Comparison of ENCODE assay signal across 16 mouse cellular contexts in genomic region chr11:109014806-109015205, GRCm38 (mm10).
DNase-seq lines count a peak whose midpoint lies in the region; ATAC-seq and TF ChIP-seq lines count a peak whose summit lies in the region.
"Had no signal": no experiment of that assay in that cellular context is flagged by ENCODE, and none has a peak within 500 bp of the region (broad histone marks: within the 10 kb centered on the region; RNA-seq: fewer than 3 reads in every experiment).

No protein-coding gene starts in this region.

- H3K4me1 ChIP-seq in heart, embryonic 11.5 days (ENCODE audit: control insufficient read depth, insufficient read depth, low read length), result no peaks in the 10 kb centered on the region
- no peaks in the 10 kb centered on the region for H3K4me1 ChIP-seq in lung, postnatal 0 days (ENCODE audit: insufficient read depth, low read depth, low read length)
- H3K4me1 ChIP-seq in intestine, embryonic 16.5 days (ENCODE audit: control insufficient read depth, insufficient read depth, low read length), result no peaks in the 10 kb centered on the region
- H3K4me1 ChIP-seq in forebrain, embryonic 10.5 days, result no peaks in the 10 kb centered on the region
- H3K4me1 ChIP-seq: forebrain, embryonic 13.5 days; hindbrain, embryonic 15.5 days; intestine, embryonic 15.5 days; midbrain, embryonic 12.5 days had no signal

- WGBS in heart, embryonic 11.5 days (ENCODE audit: insufficient replicate concordance), result 32% methylated on average over 7 of the region's 7 CpGs
- 33% methylated on average over 7 of the region's 7 CpGs for WGBS in lung, postnatal 0 days
- 71% methylated on average over 7 of the region's 7 CpGs for WGBS in intestine, embryonic 16.5 days
- 85% methylated on average over 7 of the region's 7 CpGs for WGBS in forebrain, embryonic 10.5 days

- no peak overlapping the region for H3K9ac ChIP-seq in heart, embryonic 11.5 days (ENCODE audit: low read depth, low read length)
- no peak overlapping the region for H3K9ac ChIP-seq in lung, postnatal 0 days (replicated peaks; ENCODE audit: low read depth)
- H3K9ac ChIP-seq in intestine, embryonic 16.5 days (ENCODE audit: low read depth, low read length), result no peak overlapping the region
- H3K9ac ChIP-seq: forebrain, embryonic 13.5 days; hindbrain, embryonic 15.5 days; intestine, embryonic 15.5 days; midbrain, embryonic 12.5 days had no signal

- no peak for ATAC-seq in heart, embryonic 11.5 days (replicated peaks; ENCODE audit: insufficient number of reproducible peaks, low FRiP score, low TSS enrichment)
- no peak for ATAC-seq in lung, postnatal 0 days
- no peak for ATAC-seq in intestine, embryonic 16.5 days
- ATAC-seq: forebrain, embryonic 13.5 days; intestine, embryonic 15.5 days had no signal

- TF ChIP-seq EP300 in lung, postnatal 0 days (IDR thresholded peaks at IDR 0.05), result no peak

- no peak overlapping the region for H3K4me2 ChIP-seq in heart, embryonic 11.5 days
- no peak overlapping the region for H3K4me2 ChIP-seq in lung, postnatal 0 days (replicated peaks; ENCODE audit: low read depth, low read length)
- no peak overlapping the region for H3K4me2 ChIP-seq in intestine, embryonic 16.5 days (ENCODE audit: low read depth, low read length)
- H3K4me2 ChIP-seq: forebrain, embryonic 13.5 days; hindbrain, embryonic 15.5 days; intestine, embryonic 15.5 days; midbrain, embryonic 12.5 days had no signal

- no peaks in the 10 kb centered on the region for H3K36me3 ChIP-seq in heart, embryonic 11.5 days (ENCODE audit: control insufficient read depth, insufficient read depth, low read length)
- H3K36me3 ChIP-seq in lung, postnatal 0 days (ENCODE audit: insufficient read depth, low read length), result no peaks in the 10 kb centered on the region
- no peaks in the 10 kb centered on the region for H3K36me3 ChIP-seq in intestine, embryonic 16.5 days (ENCODE audit: control insufficient read depth, insufficient read depth, low read length)
- no peaks in the 10 kb centered on the region for H3K36me3 ChIP-seq in forebrain, embryonic 10.5 days (replicated peaks)
- H3K36me3 ChIP-seq: hindbrain, embryonic 15.5 days; intestine, embryonic 15.5 days; midbrain, embryonic 12.5 days had no signal

- no peaks in the 10 kb centered on the region for H3K27me3 ChIP-seq in heart, embryonic 11.5 days (ENCODE audit: control insufficient read depth, insufficient read depth, low read length)
- H3K27me3 ChIP-seq in lung, postnatal 0 days (replicated peaks; ENCODE audit: insufficient read depth, low read length), result no peaks in the 10 kb centered on the region
- no peaks in the 10 kb centered on the region for H3K27me3 ChIP-seq in intestine, embryonic 16.5 days (replicated peaks; ENCODE audit: control insufficient read depth, insufficient read depth, low read length)
- no peaks in the 10 kb centered on the region for H3K27me3 ChIP-seq in forebrain, embryonic 10.5 days (ENCODE audit: poor library complexity, severe bottlenecking)
- H3K27me3 ChIP-seq: forebrain, embryonic 13.5 days; hindbrain, embryonic 15.5 days; intestine, embryonic 15.5 days; midbrain, embryonic 12.5 days had no signal

- H3K27ac ChIP-seq in heart, embryonic 11.5 days (ENCODE audit: low read depth, low read length), result no peak overlapping the region
- no peak overlapping the region for H3K27ac ChIP-seq in lung, postnatal 0 days (ENCODE audit: low read length)
- H3K27ac ChIP-seq in intestine, embryonic 16.5 days (ENCODE audit: low read length), result no peak overlapping the region
- no peak overlapping the region for H3K27ac ChIP-seq in forebrain, embryonic 10.5 days
- H3K27ac ChIP-seq: forebrain, embryonic 13.5 days; hindbrain, embryonic 15.5 days; intestine, embryonic 15.5 days; midbrain, embryonic 12.5 days had no signal

- DNase-seq in heart, adult 18-20 months, result peak; percentile 63 to 79
- DNase-seq in gastrocnemius, adult 18-20 months (ENCODE audit: low spot score), result peak; percentile 62
- peak; percentile 40 for DNase-seq in heart, adult 8-10 months (ENCODE audit: low spot score)
- peak; percentile 85 for DNase-seq in lung, postnatal 0 days (ENCODE audit: low spot score)
- no peak for DNase-seq in forebrain, embryonic 10.5 days (ENCODE audit: extremely low spot score, low spot score)
- DNase-seq in kidney, postnatal 4 days, result no peak
- DNase-seq: B cell, adult 2 months; cerebellum, adult 9-10 months; layer of hippocampus, postnatal 36 days; right cerebral cortex, postnatal 25 days had no signal

- no peak overlapping the region for H3K4me3 ChIP-seq in heart, embryonic 11.5 days (ENCODE audit: low read depth, low read length)
- H3K4me3 ChIP-seq in lung, postnatal 0 days (ENCODE audit: low read depth, low read length), result no peak overlapping the region
- H3K4me3 ChIP-seq in intestine, embryonic 16.5 days (ENCODE audit: low read length), result no peak overlapping the region
- H3K4me3 ChIP-seq in forebrain, embryonic 10.5 days, result no peak overlapping the region
- H3K4me3 ChIP-seq: forebrain, embryonic 13.5 days; hindbrain, embryonic 15.5 days; intestine, embryonic 15.5 days; midbrain, embryonic 12.5 days had no signal

- no peak for TF ChIP-seq CTCF in lung, postnatal 0 days (IDR thresholded peaks at IDR 0.05)

- H3K9me3 ChIP-seq in heart, embryonic 11.5 days (replicated peaks; ENCODE audit: control insufficient read depth, low read length), result no peaks in the 10 kb centered on the region
- H3K9me3 ChIP-seq in lung, postnatal 0 days (ENCODE audit: low read length), result no peaks in the 10 kb centered on the region
- no peaks in the 10 kb centered on the region for H3K9me3 ChIP-seq in intestine, embryonic 16.5 days (ENCODE audit: control insufficient read depth, low read length)
- H3K9me3 ChIP-seq in forebrain, embryonic 10.5 days, result no peaks in the 10 kb centered on the region
- H3K9me3 ChIP-seq: forebrain, embryonic 13.5 days; hindbrain, embryonic 15.5 days; intestine, embryonic 15.5 days; midbrain, embryonic 12.5 days had no signal

Comparison
In these comparisons a context has a peak if more than half of its experiments do, and no peak if none do; other contexts are left out.
1. DNase-seq: peak in heart, adult 18-20 months (2 of 2), gastrocnemius, adult 18-20 months (single experiment), heart, adult 8-10 months (single experiment) and lung, postnatal 0 days (single experiment); none in forebrain, embryonic 10.5 days (single experiment) and kidney, postnatal 4 days (0 of 2).